Mouse (Mus musculus) myocyte (in vitro differentiated cells): Measurements from ENCODE around the gene Ulk3. TPM values are rescaled to one million over a fixed set of nuclear protein-coding genes. Genes with fewer than 3 reads are reported as not detected.

ENCODE experiments used
- H3K27me3 ChIP-seq: one replicate; pipeline ENCODE4 v1.6.1; 2011; ENCODE audit not compliant: control insufficient read depth, insufficient read depth, insufficient read length
- H3K36me3 ChIP-seq: one replicate; pipeline ENCODE4 v1.6.1; 2011; ENCODE audit not compliant: control insufficient read depth, insufficient read depth
- H3K4me2 ChIP-seq: one replicate; pipeline ENCODE4 v1.6.1; 2011; ENCODE audit warnings: low read depth, control low read depth
- H3K4me3 ChIP-seq: one replicate; pipeline ENCODE4 v1.5.1; 2011; ENCODE audit warnings: mild to moderate bottlenecking, control low read depth, moderate library complexity
- H3K79me2 ChIP-seq: one replicate; pipeline ENCODE4 v1.6.1; 2011; ENCODE audit not compliant: control insufficient read depth, insufficient read depth
- H3ac ChIP-seq: one replicate; pipeline ENCODE4 v1.6.1; 2011; ENCODE audit not compliant: control insufficient read depth, insufficient read length
- CEBPB ChIP-seq: IDR thresholded peaks from 2 replicates; pipeline ENCODE4 v1.6.1; 2011; ENCODE audit warnings: mild to moderate bottlenecking, moderate library complexity; ENCODE audit not compliant: poor library complexity, insufficient read depth, severe bottlenecking
- E2F4 ChIP-seq: IDR thresholded peaks from one replicate; pipeline ENCODE4 v1.6.1; 2011; ENCODE audit warnings: mild to moderate bottlenecking, control low read depth, moderate library complexity; ENCODE audit not compliant: insufficient read depth
- MAX ChIP-seq: IDR thresholded peaks from one replicate; pipeline ENCODE4 v1.6.1; 2011; ENCODE audit warnings: low read depth, mild to moderate bottlenecking, control low read depth
- MYOD1 ChIP-seq, 3 experiments: IDR thresholded peaks; one replicate each; pipeline ENCODE4 v1.6.1; 2011; ENCODE audit warnings: control low read depth in 2 of 3, low read depth in 2 of 3, mild to moderate bottlenecking in 2 of 3, moderate library complexity in 1 of 3; ENCODE audit not compliant: insufficient read length in 2 of 3, control insufficient read depth in 1 of 3
- MYOG ChIP-seq, 3 experiments: IDR thresholded peaks; one replicate each; pipeline ENCODE4 v1.6.1; 2011; ENCODE audit warnings: control low read depth in 2 of 3, low read depth in 2 of 3, mild to moderate bottlenecking in 2 of 3; ENCODE audit not compliant: insufficient read length in 2 of 3, control insufficient read depth in 1 of 3, insufficient read depth in 1 of 3
- POLR2A ChIP-seq: IDR thresholded peaks from one replicate; pipeline ENCODE4 v1.6.1; 2011; ENCODE audit warnings: low read depth, mild to moderate bottlenecking, control low read depth, moderate library complexity; ENCODE audit not compliant: insufficient read length
- POLR2AphosphoS2 ChIP-seq: IDR thresholded peaks from one replicate; pipeline ENCODE4 v1.6.1; 2011; ENCODE audit warnings: low read depth, control low read depth; ENCODE audit not compliant: insufficient read length
- REST ChIP-seq: IDR thresholded peaks from one replicate; pipeline ENCODE4 v1.6.1; 2011; ENCODE audit warnings: mild to moderate bottlenecking, control low read depth, moderate library complexity; ENCODE audit not compliant: insufficient read depth, insufficient read length
- SRF ChIP-seq: IDR thresholded peaks from one replicate; pipeline ENCODE4 v1.6.1; 2011; ENCODE audit warnings: low read depth; ENCODE audit not compliant: control insufficient read depth, insufficient read length
- TCF12 ChIP-seq: IDR thresholded peaks from one replicate; pipeline ENCODE4 v1.6.1; 2011; ENCODE audit warnings: mild to moderate bottlenecking, control low read depth; ENCODE audit not compliant: poor library complexity, insufficient read depth, severe bottlenecking
- TCF3 ChIP-seq: IDR thresholded peaks from one replicate; pipeline ENCODE4 v1.6.1; 2011; ENCODE audit warnings: low read depth, control low read depth; ENCODE audit not compliant: insufficient read length
- USF1 ChIP-seq: IDR thresholded peaks from one replicate; pipeline ENCODE4 v1.6.1; 2011; ENCODE audit warnings: low read depth, mild to moderate bottlenecking, control low read depth, moderate library complexity
- polyA plus RNA-seq: library from polyadenylated mRNA; unstranded; fragments of >200 nt; fragmentation: generic; extraction: Trizol; gene quantifications from one replicate; pipeline ENCODE4 v1.2.1, GENCODE M21; 2012; ENCODE audit warnings: missing spikeins

The Ulk3 gene
- polyA plus RNA-seq, 1 experiment: 12.2 TPM

DNA sequence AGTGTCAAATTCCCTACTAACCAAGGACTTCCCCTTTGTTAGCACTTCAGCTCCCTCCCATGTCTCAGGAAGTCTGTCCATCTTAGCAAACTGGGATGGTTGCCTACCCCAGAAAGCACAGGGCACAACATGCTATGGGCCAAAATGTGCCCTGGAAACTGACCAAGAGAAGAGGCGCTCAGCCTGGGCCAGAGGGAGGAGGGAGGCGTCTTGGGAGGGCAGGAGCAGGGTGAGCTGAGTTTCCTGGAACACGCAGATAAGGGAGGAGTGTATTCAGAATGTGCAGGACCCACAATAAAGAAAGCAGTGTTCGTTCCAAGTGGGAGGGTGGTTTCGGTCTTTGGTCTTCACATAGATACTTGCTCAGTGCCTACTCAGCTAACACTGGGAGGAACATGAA, 42.0 kb upstream of the Ulk3 start:
- no peaks in the 10 kb centered on the region for H3K27me3 ChIP-seq
- peaks cover 26% of the 10 kb centered on the region for H3K36me3 ChIP-seq
- TF ChIP-seq MYOG (IDR thresholded peaks at IDR 0.05; ENCODE audit: control insufficient read depth in 1 of 3, insufficient read depth in 1 of 3, insufficient read length in 2 of 3, low read depth in 2 of 3) (no peak), MYOD1 (IDR thresholded peaks at IDR 0.05; ENCODE audit: control insufficient read depth in 1 of 3, insufficient read length in 2 of 3, low read depth in 2 of 3) (no peak), POLR2A (no peak), TCF3 (no peak), MAX (no peak), POLR2AphosphoS2 (no peak), SRF (no peak), TCF12 (no peak)
- no peak overlapping the region for H3ac ChIP-seq
- no peak overlapping the region for H3K4me2 ChIP-seq
- H3K79me2 ChIP-seq: peaks cover 5% of the 10 kb centered on the region
- no peak overlapping the region for H3K4me3 ChIP-seq

DNA sequence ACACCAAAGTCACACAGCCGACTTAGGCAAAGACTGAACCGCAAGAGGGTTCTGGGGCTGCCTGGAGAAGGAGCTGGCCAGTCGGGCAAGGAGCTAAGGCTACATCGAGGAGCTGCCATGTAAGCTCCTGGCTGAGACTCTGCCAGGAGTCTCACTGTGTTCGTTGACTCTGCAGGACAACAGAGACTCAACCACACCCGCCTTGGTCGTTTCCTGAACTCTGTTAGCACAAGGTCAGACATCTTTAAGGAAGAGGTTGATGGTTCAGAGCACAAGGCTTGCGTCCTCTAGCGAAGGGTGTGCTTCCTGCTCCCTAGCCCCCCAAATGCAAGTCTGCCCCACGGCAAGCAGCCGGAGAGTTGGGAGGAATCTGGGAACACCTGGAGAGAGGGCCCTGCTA, 41.4 kb upstream of the Ulk3 start:
- Histone ChIP-seq H3ac (no peak overlapping the region), H3K79me2 (peaks cover 5% of the 10 kb centered on the region), H3K36me3 (peaks cover 23% of the 10 kb centered on the region), H3K4me2 (no peak overlapping the region), H3K4me3 (no peak overlapping the region), H3K27me3 (no peaks in the 10 kb centered on the region)
- TF ChIP-seq TCF3 (no peak), CEBPB (no peak), POLR2A (no peak), SRF (no peak), MYOD1 (IDR thresholded peaks at IDR 0.05; ENCODE audit: control insufficient read depth in 1 of 3, insufficient read length in 2 of 3, low read depth in 2 of 3) (no peak), USF1 (no peak), REST (no peak), MYOG (IDR thresholded peaks at IDR 0.05; ENCODE audit: control insufficient read depth in 1 of 3, insufficient read depth in 1 of 3, insufficient read length in 2 of 3, low read depth in 2 of 3) (no peak), E2F4 (no peak), POLR2AphosphoS2 (no peak)

DNA sequence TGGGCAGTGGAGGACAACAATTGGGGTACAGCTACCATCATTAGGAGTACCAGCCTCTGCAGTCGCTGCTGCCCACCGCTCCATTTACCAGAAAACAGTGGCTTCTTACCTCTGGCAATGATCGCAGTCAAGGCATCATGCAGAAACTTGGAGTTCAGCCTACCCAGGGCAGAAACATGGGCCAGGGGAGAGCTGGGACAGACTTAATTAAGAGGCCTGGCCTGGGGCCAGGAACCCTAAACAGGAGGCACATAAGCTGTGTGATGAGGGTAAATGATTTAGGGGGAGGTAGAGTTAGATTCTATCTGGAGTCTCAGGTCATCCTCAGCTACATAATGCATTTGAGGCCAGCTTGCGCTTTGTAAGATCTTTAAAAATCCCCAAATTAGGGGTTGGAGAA, 40.1 kb upstream of the Ulk3 start:
- Histone ChIP-seq H3K4me2 (peak overlapping the region; percentile 52), H3K36me3 (peaks cover 20% of the 10 kb centered on the region), H3ac (no peak overlapping the region), H3K4me3 (no peak overlapping the region), H3K27me3 (no peaks in the 10 kb centered on the region), H3K79me2 (peaks cover 5% of the 10 kb centered on the region)
- no peak for TF ChIP-seq SRF
- TF ChIP-seq MYOD1 (IDR thresholded peaks at IDR 0.05; ENCODE audit: control insufficient read depth in 1 of 3, insufficient read length in 2 of 3, low read depth in 2 of 3): no peak
- TF ChIP-seq POLR2A: no peak
- TF ChIP-seq TCF12: no peak
- TF ChIP-seq MAX: no peak
- no peak for TF ChIP-seq MYOG (IDR thresholded peaks at IDR 0.05; ENCODE audit: control insufficient read depth in 1 of 3, insufficient read depth in 1 of 3, insufficient read length in 2 of 3, low read depth in 2 of 3)
- no peak for TF ChIP-seq REST
- TF ChIP-seq POLR2AphosphoS2: no peak
- TF ChIP-seq CEBPB: no peak
- no peak for TF ChIP-seq TCF3

DNA sequence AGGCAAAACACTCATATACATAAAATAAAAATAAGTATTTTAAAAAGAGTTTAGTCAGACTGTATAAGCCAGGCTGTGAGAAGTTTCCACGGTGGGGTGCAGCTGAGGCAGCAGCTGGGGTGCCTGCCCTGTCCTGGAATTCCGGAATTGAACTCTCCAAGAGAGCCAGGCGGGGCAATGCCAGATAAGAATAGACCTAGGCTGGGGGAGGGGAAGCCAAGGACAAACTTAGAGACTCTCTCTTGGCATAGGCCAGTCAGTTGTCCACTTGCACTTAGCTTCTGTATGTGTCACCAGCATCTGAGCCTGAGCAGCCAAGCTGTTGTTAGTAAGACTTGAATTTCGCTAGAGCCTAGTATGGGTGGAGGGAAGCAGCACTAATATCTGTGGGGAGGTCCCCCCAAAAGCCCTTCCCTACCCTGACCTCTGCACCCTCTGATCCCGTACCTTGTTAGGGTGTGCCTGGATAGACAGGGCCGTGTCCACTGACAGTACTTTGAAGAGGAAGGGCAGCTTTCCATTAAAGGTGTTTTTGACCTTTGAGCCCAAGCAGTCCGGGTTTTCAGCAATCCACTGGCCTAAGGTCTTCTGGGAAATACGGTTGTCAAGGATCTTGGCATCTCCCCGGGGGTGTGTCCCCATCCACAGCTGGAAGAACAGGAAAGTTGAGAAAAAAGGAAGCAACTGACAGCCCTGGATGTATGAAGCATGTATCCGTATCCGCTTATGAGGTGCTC, 39.0 kb upstream of the Ulk3 start:
- H3K36me3 ChIP-seq: peaks cover 9% of the 10 kb centered on the region
- TF ChIP-seq USF1 (no peak), TCF12 (peak; percentile 52), TCF3 (no peak), POLR2AphosphoS2 (no peak), MAX (no peak), E2F4 (no peak), CEBPB (no peak), POLR2A (peak; percentile 43), MYOD1 (IDR thresholded peaks at IDR 0.05; ENCODE audit: control insufficient read depth in 1 of 3, insufficient read length in 2 of 3, low read depth in 2 of 3) (peak in 2 of 3 experiments; percentile 36 to 69), MYOG (IDR thresholded peaks at IDR 0.05; ENCODE audit: control insufficient read depth in 1 of 3, insufficient read depth in 1 of 3, insufficient read length in 2 of 3, low read depth in 2 of 3) (peak; percentile 30 to 77 (median 48)), SRF (no peak), REST (no peak)
- peaks cover 5% of the 10 kb centered on the region for H3K79me2 ChIP-seq
- H3K4me2 ChIP-seq: peak overlapping the region; percentile 53
- H3ac ChIP-seq: no peak overlapping the region
- no peak overlapping the region for H3K4me3 ChIP-seq
- H3K27me3 ChIP-seq: no peaks in the 10 kb centered on the region
